25 mouse cellular contexts compared by ENCODE assay signal in the genomic region with DNA sequence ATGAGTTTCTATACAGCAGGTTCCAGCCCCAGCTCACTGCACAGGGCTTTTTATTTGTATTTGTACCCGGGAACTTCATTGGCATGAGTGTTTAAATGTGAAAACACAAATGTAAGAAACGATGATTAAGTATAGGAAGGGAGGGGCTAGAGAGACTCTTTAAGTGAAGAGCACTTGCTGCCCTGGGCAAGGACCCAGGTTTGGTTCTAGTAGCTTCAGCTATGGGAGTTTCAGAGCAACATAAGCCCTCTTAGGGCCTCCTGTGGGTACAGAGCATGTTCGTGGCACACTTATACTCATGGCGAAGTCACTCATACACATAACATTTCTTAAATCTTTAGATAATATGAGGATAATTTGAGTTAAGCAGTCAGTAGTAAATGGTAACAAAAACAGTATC.
DNase-seq lines count a peak whose midpoint lies in the region; ATAC-seq lines count a peak whose summit lies in the region.
"Had no signal": no experiment of that assay in that cellular context is flagged by ENCODE, and none has a peak within 500 bp of the region (broad histone marks: within the 10 kb centered on the region; RNA-seq: fewer than 3 reads in every experiment).

No protein-coding gene starts in this region.

- no peaks in the 10 kb centered on the region for H3K27me3 ChIP-seq in lung, embryonic 16.5 days (ENCODE audit: control insufficient read depth, insufficient read depth, low read depth, low read length)
- H3K27me3 ChIP-seq: CH12.LX; embryonic facial prominence, embryonic 12.5 days; forebrain, embryonic 13.5 days had no signal

- intact Hi-C loops in left cerebral cortex, postnatal 4 days (cut with DNase I), result no loop called here

- ATAC-seq in lung, embryonic 16.5 days (ENCODE audit: low read depth), result 0 out of 2 replicates have a peak, but pooled peaks have one; percentile 71
- ATAC-seq: activated CD4-positive, CD25-positive, alpha-beta regulatory T cell, adult 4 months; CD4-positive, CD25-positive, alpha-beta regulatory T cell, adult 4 months; forebrain, embryonic 13.5 days; Patski had no signal

- no peaks in the 10 kb centered on the region for H3K36me3 ChIP-seq in lung, embryonic 16.5 days (ENCODE audit: control insufficient read depth, insufficient read depth, low read length)
- H3K36me3 ChIP-seq: embryonic facial prominence, embryonic 10.5 days; embryonic facial prominence, embryonic 12.5 days; G1E had no signal

- no peak overlapping the region for H3K27ac ChIP-seq in lung, embryonic 16.5 days (ENCODE audit: low read length)
- H3K27ac ChIP-seq: embryonic facial prominence, embryonic 10.5 days; embryonic facial prominence, embryonic 12.5 days; forebrain, embryonic 13.5 days had no signal

- no peak overlapping the region for H3K4me2 ChIP-seq in lung, embryonic 16.5 days (ENCODE audit: low read depth, low read length)
- H3K4me2 ChIP-seq: embryonic facial prominence, embryonic 12.5 days; forebrain, embryonic 13.5 days had no signal

- H3K9ac ChIP-seq in lung, embryonic 16.5 days (ENCODE audit: low read length), result no peak overlapping the region
- H3K9ac ChIP-seq: embryonic facial prominence, embryonic 12.5 days; forebrain, embryonic 13.5 days had no signal

- peak; percentile 15 to 36 for DNase-seq in lung, adult 18-20 months
- DNase-seq in lung, postnatal 10 days, result no peak
- DNase-seq in lung, postnatal 14 days, result peak; percentile 31
- DNase-seq in lung, postnatal 36 days, result peak; percentile 46
- no peak for DNase-seq in left cerebral cortex, postnatal 4 days
- DNase-seq in right cerebral cortex, postnatal 25 days, result no peak
- no peak for DNase-seq in right cerebral cortex, postnatal 36 days (ENCODE audit: low spot score in 2 of 2)
- DNase-seq: adrenal gland, adult 8-10 months; adrenal gland, postnatal 14 days; adrenal gland, postnatal 36 days; B cell, adult 2 months; cerebellum, adult 11-12 months; cerebellum, adult 2 months; cerebellum, adult 9-10 months; cerebellum, postnatal 10 days; cerebellum, postnatal 25 days had no signal

- H3K9me3 ChIP-seq in lung, embryonic 16.5 days (ENCODE audit: control insufficient read depth, low read length), result no peaks in the 10 kb centered on the region
- H3K9me3 ChIP-seq: embryonic facial prominence, embryonic 10.5 days; embryonic facial prominence, embryonic 12.5 days; forebrain, embryonic 13.5 days had no signal

- no peak overlapping the region for H3K4me3 ChIP-seq in lung, embryonic 16.5 days (ENCODE audit: low read length)
- H3K4me3 ChIP-seq: embryonic facial prominence, embryonic 10.5 days; embryonic facial prominence, embryonic 12.5 days; forebrain, embryonic 13.5 days had no signal

- 46% methylated on average over 4 of the region's 4 CpGs for WGBS in lung, embryonic 16.5 days

- H3K4me1 ChIP-seq in lung, embryonic 16.5 days (replicated peaks; ENCODE audit: control insufficient read depth, insufficient read depth, low read length), result no peaks in the 10 kb centered on the region
- H3K4me1 ChIP-seq: embryonic facial prominence, embryonic 10.5 days; embryonic facial prominence, embryonic 12.5 days; forebrain, embryonic 13.5 days had no signal

Comparison
In these comparisons a context has a peak if more than half of its experiments do, and no peak if none do; other contexts are left out.
1. DNase-seq: peak in lung, adult 18-20 months (2 of 2), lung, postnatal 14 days (single experiment) and lung, postnatal 36 days (single experiment); none in lung, postnatal 10 days (single experiment), left cerebral cortex, postnatal 4 days (single experiment), right cerebral cortex, postnatal 25 days (single experiment) and right cerebral cortex, postnatal 36 days (0 of 2).